Mouse (Mus musculus) kidney, embryonic 16.5 days (tissue): ENCODE results near the gene Tal1. TPM values are rescaled to one million over a fixed set of nuclear protein-coding genes. Genes with fewer than 3 reads are reported as not detected.

Source experiments
- ATAC-seq: fragments of 200-750 bp; cut with Nextera tagmentation; 2 replicates; pipeline ENCODE4 v1.8.0; 2017; ENCODE audit warnings: moderate TSS enrichment; ENCODE audit not compliant: low FRiP score, low TSS enrichment
- H3K27ac ChIP-seq: fragments of 300-500 bp; sonication (generic); 2 replicates; pipeline ENCODE4 v1.5.1; 2014; ENCODE audit warnings: low read length
- H3K27me3 ChIP-seq: fragments of 300-500 bp; sonication (generic); 2 replicates; pipeline ENCODE4 v1.6.1; 2014; ENCODE audit warnings: low read length, control low read depth, mixed read lengths; ENCODE audit not compliant: insufficient read depth
- H3K36me3 ChIP-seq: fragments of 300-500 bp; sonication (generic); 2 replicates; pipeline ENCODE4 v1.6.1; 2014; ENCODE audit warnings: low read length, control low read depth, mixed read lengths; ENCODE audit not compliant: insufficient read depth
- H3K4me1 ChIP-seq: fragments of 300-500 bp; sonication (generic); 2 replicates; pipeline ENCODE4 v1.6.1; 2014; ENCODE audit warnings: low read length, control low read depth, mixed read lengths; ENCODE audit not compliant: insufficient read depth
- H3K4me2 ChIP-seq: fragments of 300-500 bp; sonication (generic); replicated peaks from 2 replicates; pipeline ENCODE4 v1.6.1; 2014; ENCODE audit warnings: low read depth, low read length
- H3K4me3 ChIP-seq: fragments of 300-500 bp; sonication (generic); 2 replicates; pipeline ENCODE4 v1.5.1; 2014; ENCODE audit warnings: mild to moderate bottlenecking, low read length
- H3K9ac ChIP-seq: fragments of 300-500 bp; sonication (generic); replicated peaks from 2 replicates; pipeline ENCODE4 v1.6.1; 2014; ENCODE audit warnings: low read length
- H3K9me3 ChIP-seq: fragments of 300-500 bp; sonication (generic); 2 replicates; pipeline ENCODE4 v1.6.1; 2016; ENCODE audit warnings: low read length, control low read depth
- WGBS: fragments of 180-500 bp; shearing (Covaris S2); extraction: QIAGEN DNeasy Blood & Tissue Kit; methylation state at CpG from one replicate; pipeline ENCODE4 v1.1.7; 2014; 5-methylcytosine and 5-hydroxymethylcytosine counted together
- polyA plus RNA-seq: library from polyadenylated mRNA; unstranded; fragments of >200 nt; fragmentation: Nextera tagmentation; extraction: Ambion mirVana; gene quantifications from 2 replicates; pipeline ENCODE4 v1.2.1, GENCODE M21; 2015

Gene Tal1
- polyA plus RNA-seq, 1 experiment from 2014 or later: 1.3 TPM

DNA sequence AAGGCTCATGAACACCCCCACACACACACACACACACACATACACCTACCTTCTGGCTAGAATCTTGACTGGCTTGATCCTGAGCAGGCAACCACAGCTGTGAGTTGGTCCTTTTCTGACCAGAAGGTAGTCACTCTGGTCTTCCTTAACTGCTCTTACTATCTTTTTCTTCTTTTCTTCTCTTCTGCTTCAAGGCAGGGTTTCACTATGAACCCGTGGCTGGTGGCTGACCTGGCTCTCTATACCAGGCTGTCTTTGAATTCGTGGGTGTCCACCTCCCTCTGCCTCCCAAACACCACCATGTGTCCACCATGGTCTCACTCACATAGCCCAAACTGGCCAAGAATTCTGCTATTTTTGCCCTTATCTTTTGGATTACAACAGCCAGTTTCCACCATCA, 1.2 kb upstream of the Tal1 start:
- no peak overlapping the region for H3K4me3 ChIP-seq
- no peak overlapping the region for H3K9ac ChIP-seq
- no peak overlapping the region for H3K4me2 ChIP-seq
- H3K9me3 ChIP-seq: no peaks in the 10 kb centered on the region
- 8% methylated on average over 2 of the region's 2 CpGs for WGBS
- H3K36me3 ChIP-seq: no peaks in the 10 kb centered on the region
- H3K27me3 ChIP-seq: peaks cover 74% of the 10 kb centered on the region
- H3K27ac ChIP-seq: no peak overlapping the region
- ATAC-seq: no peak
- H3K4me1 ChIP-seq: peaks cover 14% of the 10 kb centered on the region

- no peak overlapping the region for H3K27ac ChIP-seq
- 22% methylated on average over 3 of the region's 3 CpGs for WGBS
Measured at GRCm38 (mm10) chr4:115055691-115056090, 535 bp upstream of the Tal1 start.

GRCm38 (mm10) chr4:115056921-115057673, 871 bp downstream of the Tal1 start:
- Histone ChIP-seq H3K9ac (peak overlapping the region; percentile 50), H3K27me3 (peaks cover 77% of the 10 kb centered on the region), H3K9me3 (no peaks in the 10 kb centered on the region), H3K27ac (peak overlapping the region; percentile 69), H3K4me2 (peak overlapping the region; percentile 58), H3K36me3 (no peaks in the 10 kb centered on the region), H3K4me3 (peak overlapping the region; percentile 49), H3K4me1 (peaks cover 14% of the 10 kb centered on the region)
- ATAC-seq: peak; percentile 52; the same call in 1 of the 2 replicates
- WGBS: under 1% methylated on average over 48 of the region's 48 CpGs

More at GRCm38 (mm10) chr4:115055691-115056090, 535 bp upstream of the Tal1 start:
- H3K9ac ChIP-seq: peak overlapping the region; percentile 50
- no peaks in the 10 kb centered on the region for H3K9me3 ChIP-seq
- H3K27me3 ChIP-seq: peaks cover 77% of the 10 kb centered on the region
- no peak for ATAC-seq
- peak overlapping the region; percentile 58 for H3K4me2 ChIP-seq
- no peaks in the 10 kb centered on the region for H3K36me3 ChIP-seq
- H3K4me3 ChIP-seq: no peak overlapping the region
- peaks cover 14% of the 10 kb centered on the region for H3K4me1 ChIP-seq

DNA sequence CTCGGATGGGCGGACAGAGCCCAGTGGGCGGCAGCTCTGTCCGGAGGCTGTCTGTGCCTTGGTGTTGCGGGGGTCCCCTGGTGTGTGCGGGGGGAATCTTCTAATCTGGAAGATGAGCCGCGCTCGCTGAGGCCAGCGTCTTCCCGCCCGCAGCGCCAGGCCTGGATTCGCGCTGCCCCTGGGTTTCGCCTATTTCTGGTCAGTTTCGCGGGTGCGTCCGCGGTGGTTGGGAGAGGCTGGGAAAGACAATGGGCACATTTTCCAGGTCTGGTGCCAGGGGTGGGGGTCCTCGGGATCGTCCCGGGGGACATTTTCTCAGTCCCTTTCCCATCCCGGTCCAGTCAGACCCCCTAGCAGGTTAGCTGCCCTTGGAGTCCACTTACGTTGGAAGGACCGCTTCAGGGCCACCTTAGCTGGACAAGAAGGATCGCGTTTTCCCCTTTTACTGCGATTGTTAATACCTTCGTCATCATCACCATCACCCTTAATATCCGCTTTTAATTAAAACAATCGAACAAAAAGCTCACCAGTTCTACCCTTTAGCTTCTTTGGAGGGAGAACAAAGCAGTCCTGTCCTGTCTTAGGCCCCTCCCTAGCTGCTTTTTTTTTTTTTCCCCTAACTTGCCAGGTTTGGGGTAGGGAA, 1.6 kb downstream of the Tal1 start:
- H3K9me3 ChIP-seq: no peaks in the 10 kb centered on the region
- peaks cover 77% of the 10 kb centered on the region for H3K27me3 ChIP-seq
- H3K36me3 ChIP-seq: no peaks in the 10 kb centered on the region
- 1% methylated on average over 33 of the region's 33 CpGs for WGBS
- H3K4me1 ChIP-seq: peaks cover 14% of the 10 kb centered on the region
- peak overlapping the region; percentile 58 for H3K4me2 ChIP-seq
- H3K4me3 ChIP-seq: peak overlapping the region; percentile 49
- ATAC-seq: no peak
- peak overlapping the region; percentile 50 for H3K9ac ChIP-seq
- H3K27ac ChIP-seq: peak overlapping the region; percentile 69

GRCm38 (mm10) chr4:115058317-115058761, 2.1 kb downstream of the Tal1 start:
- peak overlapping the region; percentile 50 for H3K9ac ChIP-seq
- H3K4me1 ChIP-seq: peaks cover 19% of the 10 kb centered on the region
- H3K27ac ChIP-seq: peak overlapping the region; percentile 69; the same call in 1 of the 2 replicates
- WGBS: 1% methylated on average over 20 of the region's 20 CpGs
- ATAC-seq: no peak
- H3K9me3 ChIP-seq: no peaks in the 10 kb centered on the region
- no peaks in the 10 kb centered on the region for H3K36me3 ChIP-seq
- H3K4me3 ChIP-seq: peak overlapping the region; percentile 49
- H3K27me3 ChIP-seq: peaks cover 78% of the 10 kb centered on the region
- peak overlapping the region; percentile 24 for H3K4me2 ChIP-seq

DNA sequence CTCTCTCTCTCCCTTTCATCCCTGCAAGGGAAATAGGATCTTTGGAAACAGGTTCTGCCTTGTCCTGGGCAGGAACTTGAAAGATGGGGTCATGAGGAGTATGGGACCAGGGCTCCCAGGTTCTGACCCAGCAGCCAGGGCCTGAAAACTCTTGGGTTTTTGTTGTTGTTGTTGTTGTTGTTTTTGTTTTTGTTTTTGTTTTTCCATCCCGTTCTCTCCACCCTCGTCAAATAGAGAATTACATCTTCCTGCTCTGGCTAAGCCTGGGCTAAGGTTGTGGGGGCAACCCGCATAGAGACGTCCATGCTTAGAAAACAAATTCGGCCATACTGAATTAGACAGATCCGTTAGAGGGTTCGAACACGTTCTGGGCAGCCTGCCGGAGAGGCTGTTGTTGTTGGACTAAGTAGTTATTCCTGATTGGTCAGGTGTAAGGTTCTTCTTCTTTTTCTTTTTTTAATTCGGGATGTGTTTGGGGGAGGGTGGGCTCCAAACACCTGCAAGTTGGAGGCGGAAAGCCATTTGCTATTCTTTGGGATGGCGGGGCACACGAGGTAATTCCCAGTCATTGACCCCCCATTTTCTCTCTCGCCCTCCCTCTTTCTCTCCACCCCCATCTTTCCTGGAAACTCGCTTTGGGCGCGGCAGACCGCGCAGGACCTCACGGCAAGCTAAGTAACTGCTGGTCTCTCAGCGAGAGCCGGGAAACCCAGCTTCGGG, 2.8 kb downstream of the Tal1 start:
- WGBS: 2% methylated on average over 22 of the region's 23 CpGs
- Histone ChIP-seq H3K9ac (peak overlapping the region; percentile 61), H3K4me3 (peak overlapping the region; percentile 49), H3K27ac (peak overlapping the region; percentile 69), H3K36me3 (no peaks in the 10 kb centered on the region), H3K4me2 (peak overlapping the region; percentile 24), H3K27me3 (peaks cover 78% of the 10 kb centered on the region), H3K4me1 (peaks cover 26% of the 10 kb centered on the region), H3K9me3 (no peaks in the 10 kb centered on the region)
- ATAC-seq: no peak

DNA sequence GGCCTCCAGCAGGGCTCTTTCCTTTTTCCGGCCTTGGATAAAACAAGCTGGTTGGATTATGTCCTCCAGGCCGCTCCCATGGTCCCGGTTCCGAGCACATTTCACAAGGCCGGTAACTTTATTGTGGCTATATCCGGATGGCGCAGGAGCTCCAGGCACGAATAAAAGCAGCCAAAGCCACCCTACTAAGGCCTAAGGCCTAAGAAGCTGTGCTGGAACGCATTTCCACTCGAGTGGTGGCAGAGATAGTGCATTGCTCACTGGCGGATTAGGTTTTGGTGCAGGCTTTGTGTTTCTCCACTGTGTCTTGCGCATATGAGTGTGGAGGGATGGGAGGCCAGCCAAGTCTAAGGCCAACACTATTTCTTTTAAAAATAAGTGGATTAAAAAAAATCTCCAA, 3.6 kb downstream of the Tal1 start:
- no peak for ATAC-seq
- H3K4me3 ChIP-seq: peak overlapping the region; percentile 49
- 9% methylated on average over 12 of the region's 12 CpGs for WGBS
- peak overlapping the region; percentile 46 for H3K9ac ChIP-seq
- H3K27me3 ChIP-seq: peaks cover 78% of the 10 kb centered on the region
- H3K4me2 ChIP-seq: peak overlapping the region; percentile 31
- H3K27ac ChIP-seq: peak overlapping the region; percentile 38
- no peaks in the 10 kb centered on the region for H3K36me3 ChIP-seq
- H3K9me3 ChIP-seq: no peaks in the 10 kb centered on the region
- peaks cover 26% of the 10 kb centered on the region for H3K4me1 ChIP-seq

GRCm38 (mm10) chr4:115060753-115061152, 4.5 kb downstream of the Tal1 start:
- Histone ChIP-seq H3K4me1 (peaks cover 26% of the 10 kb centered on the region), H3K27ac (no peak overlapping the region), H3K4me3 (peak overlapping the region; percentile 49; the same call in 1 of the 2 replicates), H3K27me3 (peaks cover 78% of the 10 kb centered on the region), H3K9me3 (no peaks in the 10 kb centered on the region), H3K9ac (no peak overlapping the region), H3K4me2 (0 out of 2 replicates have a peak overlapping the region, but pooled peaks have one; percentile 31), H3K36me3 (no peaks in the 10 kb centered on the region)
- ATAC-seq: no peak
- WGBS: 16% methylated on average over 3 of the region's 3 CpGs

DNA sequence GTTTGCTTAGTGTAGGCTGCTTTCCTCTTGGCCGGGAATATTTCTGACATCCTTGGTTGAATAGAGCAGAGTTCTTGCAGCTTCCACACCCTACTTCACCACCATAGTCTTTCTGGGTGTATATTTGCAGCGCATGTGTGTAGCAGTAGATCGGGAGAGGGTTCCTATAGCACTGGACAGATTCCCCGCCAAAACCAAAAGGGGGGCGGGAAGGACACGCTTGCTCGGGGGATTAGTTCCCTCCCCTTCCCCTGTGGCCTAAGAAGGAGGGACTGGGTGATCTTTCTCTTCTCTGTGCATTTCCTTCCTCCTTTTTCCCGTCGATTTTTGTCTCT, 6.3 kb downstream of the Tal1 start:
- Histone ChIP-seq H3K4me2 (peak overlapping the region; percentile 99), H3K9ac (peak overlapping the region; percentile 62), H3K27ac (no peak overlapping the region), H3K27me3 (peaks cover 84% of the 10 kb centered on the region), H3K4me3 (peak overlapping the region; percentile 57), H3K36me3 (no peaks in the 10 kb centered on the region), H3K4me1 (peaks cover 16% of the 10 kb centered on the region), H3K9me3 (no peaks in the 10 kb centered on the region)
- no peak for ATAC-seq
- 1% methylated on average over 9 of the region's 9 CpGs for WGBS
